Mouse (Mus musculus) kidney, embryonic 16.5 days (tissue): ENCODE data around the gene Zcchc10. TPM values are rescaled to one million over a fixed set of nuclear protein-coding genes. Genes with fewer than 3 reads are reported as not detected.
A peak's percentile ranks its signal among the peaks of the same experiment; 100 is the strongest.
"Not testable (repeated sequence)": the region's sequence is repeated elsewhere in the genome, so short reads cannot be mapped to it uniquely, and the experiment has no call there.

Experiments
- ATAC-seq: fragments of 200-750 bp; cut with Nextera tagmentation; 2 replicates; pipeline ENCODE4 v1.8.0; 2017; ENCODE audit warnings: moderate TSS enrichment; ENCODE audit not compliant: low FRiP score, low TSS enrichment
- H3K27ac ChIP-seq: fragments of 300-500 bp; sonication (generic); 2 replicates; pipeline ENCODE4 v1.5.1; 2014; ENCODE audit warnings: low read length
- H3K27me3 ChIP-seq: fragments of 300-500 bp; sonication (generic); 2 replicates; pipeline ENCODE4 v1.6.1; 2014; ENCODE audit warnings: low read length, control low read depth, mixed read lengths; ENCODE audit not compliant: insufficient read depth
- H3K36me3 ChIP-seq: fragments of 300-500 bp; sonication (generic); 2 replicates; pipeline ENCODE4 v1.6.1; 2014; ENCODE audit warnings: low read length, control low read depth, mixed read lengths; ENCODE audit not compliant: insufficient read depth
- H3K4me1 ChIP-seq: fragments of 300-500 bp; sonication (generic); 2 replicates; pipeline ENCODE4 v1.6.1; 2014; ENCODE audit warnings: low read length, control low read depth, mixed read lengths; ENCODE audit not compliant: insufficient read depth
- H3K4me2 ChIP-seq: fragments of 300-500 bp; sonication (generic); replicated peaks from 2 replicates; pipeline ENCODE4 v1.6.1; 2014; ENCODE audit warnings: low read depth, low read length
- H3K4me3 ChIP-seq: fragments of 300-500 bp; sonication (generic); 2 replicates; pipeline ENCODE4 v1.5.1; 2014; ENCODE audit warnings: mild to moderate bottlenecking, low read length
- H3K9ac ChIP-seq: fragments of 300-500 bp; sonication (generic); replicated peaks from 2 replicates; pipeline ENCODE4 v1.6.1; 2014; ENCODE audit warnings: low read length
- H3K9me3 ChIP-seq: fragments of 300-500 bp; sonication (generic); 2 replicates; pipeline ENCODE4 v1.6.1; 2016; ENCODE audit warnings: low read length, control low read depth
- WGBS: fragments of 180-500 bp; shearing (Covaris S2); extraction: QIAGEN DNeasy Blood & Tissue Kit; methylation state at CpG from one replicate; pipeline ENCODE4 v1.1.7; 2014; 5-methylcytosine and 5-hydroxymethylcytosine counted together
- polyA plus RNA-seq: library from polyadenylated mRNA; unstranded; fragments of >200 nt; fragmentation: Nextera tagmentation; extraction: Ambion mirVana; gene quantifications from 2 replicates; pipeline ENCODE4 v1.2.1, GENCODE M21; 2015

Gene Zcchc10
- polyA plus RNA-seq, 1 experiment from 2014 or later: 19.1 TPM

- peaks cover 18% of the 10 kb centered on the region; the same call in 1 of the 2 replicates for H3K36me3 ChIP-seq
- no peak overlapping the region for H3K4me2 ChIP-seq
- no peaks in the 10 kb centered on the region for H3K27me3 ChIP-seq
- no peaks in the 10 kb centered on the region for H3K9me3 ChIP-seq
- no peak overlapping the region for H3K27ac ChIP-seq
- no peak overlapping the region for H3K9ac ChIP-seq
- no peak overlapping the region for H3K4me3 ChIP-seq
- no peak for ATAC-seq
- no peaks in the 10 kb centered on the region for H3K4me1 ChIP-seq
These were observed 11.7 kb downstream of the Zcchc10 start for GRCm38 (mm10) chr11:53336182-53336571.

- ATAC-seq: no peak
- WGBS: 72% methylated on average over 1 of the region's 1 CpGs
- H3K9ac ChIP-seq: no peak overlapping the region
- no peaks in the 10 kb centered on the region for H3K9me3 ChIP-seq
- H3K4me2 ChIP-seq: no peak overlapping the region
- H3K4me3 ChIP-seq: no peak overlapping the region
- H3K36me3 ChIP-seq: peaks cover 12% of the 10 kb centered on the region; the same call in 1 of the 2 replicates
- H3K4me1 ChIP-seq: no peaks in the 10 kb centered on the region
- H3K27ac ChIP-seq: no peak overlapping the region
- H3K27me3 ChIP-seq: no peaks in the 10 kb centered on the region
These were observed 12.4 kb downstream of the Zcchc10 start for GRCm38 (mm10) chr11:53336924-53337323.

DNA sequence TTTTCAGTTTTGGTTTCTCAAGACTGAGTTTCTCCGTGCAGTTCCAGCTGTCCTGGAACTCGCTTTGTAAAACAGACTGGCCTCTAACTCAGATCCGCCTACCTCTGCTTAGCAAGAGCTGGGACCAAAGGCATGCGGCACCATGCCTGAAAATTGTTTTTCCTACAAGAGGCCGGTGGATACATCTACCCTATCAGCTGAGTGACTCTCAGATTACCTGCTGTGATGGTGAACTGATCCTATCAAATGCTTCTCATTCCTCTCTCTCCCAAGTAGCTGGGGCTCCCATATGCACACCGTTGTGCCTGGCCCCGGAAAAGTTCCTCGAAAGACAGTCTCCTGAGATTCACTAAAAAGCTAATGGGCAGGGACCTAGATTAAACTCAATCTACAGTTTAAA is 13.2 kb downstream of the Zcchc10 start:
- H3K9me3 ChIP-seq: no peaks in the 10 kb centered on the region
- H3K27me3 ChIP-seq: no peaks in the 10 kb centered on the region
- H3K27ac ChIP-seq: no peak overlapping the region
- no peak for ATAC-seq
- H3K4me3 ChIP-seq: no peak overlapping the region
- H3K4me2 ChIP-seq: no peak overlapping the region
- H3K4me1 ChIP-seq: no peaks in the 10 kb centered on the region
- H3K36me3 ChIP-seq: peaks cover 9% of the 10 kb centered on the region; the same call in 1 of the 2 replicates
- H3K9ac ChIP-seq: no peak overlapping the region
- 69% methylated on average over 8 of the region's 8 CpGs for WGBS

GRCm38 (mm10) chr11:53341019-53341418 is 16.5 kb downstream of the Zcchc10 start:
- not testable (repeated sequence) for H3K4me1 ChIP-seq

GRCm38 (mm10) chr11:53342711-53343110 is 18.2 kb downstream of the Zcchc10 start:
- Histone ChIP-seq H3K4me3 (no peak overlapping the region), H3K36me3 (no peaks in the 10 kb centered on the region), H3K9me3 (no peaks in the 10 kb centered on the region), H3K4me1 (no peaks in the 10 kb centered on the region), H3K27me3 (no peaks in the 10 kb centered on the region), H3K9ac (no peak overlapping the region), H3K4me2 (no peak overlapping the region), H3K27ac (no peak overlapping the region)
- ATAC-seq: no peak
- WGBS: 27% methylated on average over 5 of the region's 5 CpGs

More at GRCm38 (mm10) chr11:53341019-53341418, 16.5 kb downstream of the Zcchc10 start:
- H3K9me3 ChIP-seq, H3K9ac ChIP-seq, H3K27ac ChIP-seq, H3K4me2 ChIP-seq, H3K27me3 ChIP-seq, H3K36me3 ChIP-seq, H3K4me3 ChIP-seq, ATAC-seq: not testable (repeated sequence)
- WGBS: 80% methylated on average over 9 of the region's 10 CpGs

DNA sequence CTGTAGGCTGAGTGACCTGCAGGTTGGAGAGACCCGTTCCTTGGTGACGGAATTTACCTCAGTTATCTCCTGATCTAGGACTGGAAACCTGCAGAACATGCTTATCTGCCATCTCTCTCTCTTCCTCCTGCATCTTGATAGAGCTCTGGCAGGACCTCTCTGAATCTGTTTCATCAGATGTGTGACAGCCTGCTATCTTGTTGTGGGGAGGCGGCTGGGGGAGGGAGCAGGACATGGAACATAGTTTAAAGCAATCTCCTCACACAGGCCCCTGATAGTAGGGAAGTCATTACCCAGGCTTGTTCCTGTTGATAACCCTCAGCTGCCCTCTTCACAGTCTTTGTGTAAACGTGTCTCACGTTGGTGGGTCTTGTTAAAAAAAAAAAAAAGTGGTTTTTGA is 20.8 kb downstream of the Zcchc10 start:
- WGBS: 33% methylated on average over 5 of the region's 5 CpGs
- Histone ChIP-seq H3K4me2 (no peak overlapping the region), H3K27me3 (no peaks in the 10 kb centered on the region), H3K27ac (no peak overlapping the region), H3K9me3 (no peaks in the 10 kb centered on the region), H3K4me3 (no peak overlapping the region), H3K36me3 (no peaks in the 10 kb centered on the region), H3K9ac (no peak overlapping the region), H3K4me1 (peaks cover 3% of the 10 kb centered on the region; the same call in 1 of the 2 replicates)
- ATAC-seq: no peak

GRCm38 (mm10) chr11:53345738-53346137 is 21.3 kb downstream of the Zcchc10 start:
- Histone ChIP-seq H3K4me3 (no peak overlapping the region), H3K9ac (no peak overlapping the region), H3K36me3 (no peaks in the 10 kb centered on the region), H3K4me2 (no peak overlapping the region), H3K27ac (no peak overlapping the region), H3K4me1 (peaks cover 3% of the 10 kb centered on the region; the same call in 1 of the 2 replicates), H3K27me3 (no peaks in the 10 kb centered on the region), H3K9me3 (no peaks in the 10 kb centered on the region)
- WGBS: 45% methylated on average over 2 of the region's 2 CpGs
- ATAC-seq: no peak

DNA sequence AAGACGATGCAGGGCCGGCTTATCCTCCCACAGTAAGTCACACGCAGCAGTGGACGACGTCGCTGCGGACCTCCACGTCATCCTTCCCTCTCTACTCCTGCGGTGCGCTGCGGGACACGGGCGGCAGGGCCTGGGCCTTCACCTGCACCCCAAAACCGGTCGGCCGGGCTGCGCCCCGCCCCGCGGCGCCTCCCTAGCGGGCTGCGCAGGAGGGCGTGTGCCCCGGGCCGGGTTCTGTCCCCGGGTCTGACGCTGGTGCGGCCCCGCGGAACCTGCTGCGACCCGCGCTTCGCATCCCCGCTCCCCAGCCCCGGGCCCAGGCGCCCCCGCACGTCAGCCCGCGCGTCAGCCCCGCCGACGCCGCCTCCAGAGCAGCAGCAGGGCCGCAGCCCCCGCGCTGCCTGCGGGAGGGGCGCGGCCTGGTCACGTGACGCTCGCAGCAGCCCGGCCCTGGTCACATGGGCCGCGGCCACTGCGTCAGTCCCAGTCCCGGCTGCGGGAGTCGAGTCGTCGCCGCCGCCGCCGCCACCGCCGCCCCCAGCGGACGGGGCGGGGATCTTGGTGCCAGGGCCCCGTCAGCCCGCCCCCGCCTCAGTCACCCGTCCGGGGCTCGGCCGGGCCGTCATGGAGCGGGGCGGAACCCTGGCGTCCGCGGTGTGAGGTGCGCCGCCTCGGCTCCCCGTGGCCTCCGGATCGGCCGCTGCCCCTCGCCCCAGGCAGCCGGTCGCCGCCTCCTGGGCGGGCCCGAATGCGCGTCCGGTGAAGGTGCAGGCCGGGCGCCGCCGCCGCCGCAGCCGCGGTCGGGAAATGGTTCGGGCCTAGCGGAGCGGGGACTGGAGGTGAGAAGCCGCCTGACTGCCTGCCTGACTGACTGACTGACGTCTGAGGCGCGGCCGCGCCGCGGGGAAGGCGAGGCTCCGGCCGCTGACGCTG is 26.1 kb downstream of the Zcchc10 start, which contains the start of gene Aff4:
TSS of gene Aff4 (plus strand) at position 543 of the 933 bp plus-strand sequence.
- no peaks in the 10 kb centered on the region for H3K9me3 ChIP-seq
- H3K9ac ChIP-seq: peak within 1 kb of the TSS; percentile 96
- WGBS: under 1% methylated on average over 115 of the region's 127 CpGs
- no peaks in the 10 kb centered on the region for H3K36me3 ChIP-seq
- peaks cover 10% of the 10 kb centered on the region for H3K4me1 ChIP-seq
- ATAC-seq: peak; percentile 96
- H3K4me3 ChIP-seq: peak within 1 kb of the TSS; percentile 97
- H3K27ac ChIP-seq: peak within 1 kb of the TSS; percentile 97
- H3K27me3 ChIP-seq: no peaks in the 10 kb centered on the region
- H3K4me2 ChIP-seq: peak within 1 kb of the TSS; percentile 66

DNA sequence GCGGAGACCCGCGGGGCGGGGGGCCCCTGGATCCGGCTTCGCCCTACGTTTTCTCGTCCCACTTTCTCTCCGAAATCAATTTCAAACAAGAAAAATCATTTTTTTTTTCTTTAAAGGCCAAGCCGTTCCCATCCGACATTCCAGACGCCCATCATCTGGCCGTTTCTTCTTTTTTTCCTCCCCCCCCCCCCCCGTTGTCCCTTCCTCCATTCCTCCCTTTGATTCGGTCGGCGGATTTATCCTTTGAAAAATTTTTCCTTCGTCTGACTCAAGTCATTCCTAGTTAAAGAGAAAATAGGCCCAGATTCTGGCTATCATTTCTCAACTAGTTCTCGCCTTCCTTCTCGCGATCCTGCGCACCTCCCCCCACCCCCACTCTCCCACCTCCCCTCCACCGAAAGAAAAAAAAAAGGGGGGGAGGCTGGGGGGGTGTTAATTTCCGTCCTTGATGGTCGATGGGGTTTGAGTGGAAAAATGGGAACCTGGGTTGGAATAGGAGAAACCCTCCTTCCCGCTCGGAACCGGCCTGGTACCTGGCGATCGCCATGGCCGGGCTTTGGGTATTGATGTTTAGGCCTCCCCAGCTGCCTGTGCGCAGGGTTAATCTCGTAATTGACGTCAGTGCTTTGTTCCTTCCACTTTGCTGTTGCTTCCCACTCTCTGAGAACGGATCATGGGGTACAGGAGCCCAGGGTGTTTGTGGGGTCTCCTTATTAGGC is 26.9 kb downstream of the Zcchc10 start:
- no peaks in the 10 kb centered on the region for H3K27me3 ChIP-seq
- peak overlapping the region; percentile 66 for H3K4me2 ChIP-seq
- H3K36me3 ChIP-seq: no peaks in the 10 kb centered on the region
- ATAC-seq: no peak
- WGBS: 0% methylated on average over 35 of the region's 35 CpGs
- peak overlapping the region; percentile 97 for H3K4me3 ChIP-seq
- peak overlapping the region; percentile 97 for H3K27ac ChIP-seq
- H3K4me1 ChIP-seq: peaks cover 10% of the 10 kb centered on the region
- no peaks in the 10 kb centered on the region for H3K9me3 ChIP-seq
- H3K9ac ChIP-seq: peak overlapping the region; percentile 96
